Mouse (Mus musculus) brain, embryonic 14.5 days (tissue): ENCODE results near the gene Zfp277.

Experiments
- CTCF ChIP-seq: fragments of 200-500 bp; IDR thresholded peaks from 2 replicates; pipeline ENCODE4 v1.5.1; 2012; ENCODE audit warnings: inconsistent platforms, mild to moderate bottlenecking, moderate library complexity, borderline replicate concordance; ENCODE audit not compliant: insufficient read depth, insufficient read length; ENCODE audit errors: extremely low read depth
- POLR2A ChIP-seq: fragments of 200-500 bp; IDR thresholded peaks from 2 replicates; pipeline ENCODE4 v1.6.1; 2012; ENCODE audit warnings: mild to moderate bottlenecking, inconsistent platforms, borderline replicate concordance; ENCODE audit not compliant: poor library complexity, insufficient read depth, insufficient read length, severe bottlenecking; ENCODE audit errors: extremely low read depth

DNA sequence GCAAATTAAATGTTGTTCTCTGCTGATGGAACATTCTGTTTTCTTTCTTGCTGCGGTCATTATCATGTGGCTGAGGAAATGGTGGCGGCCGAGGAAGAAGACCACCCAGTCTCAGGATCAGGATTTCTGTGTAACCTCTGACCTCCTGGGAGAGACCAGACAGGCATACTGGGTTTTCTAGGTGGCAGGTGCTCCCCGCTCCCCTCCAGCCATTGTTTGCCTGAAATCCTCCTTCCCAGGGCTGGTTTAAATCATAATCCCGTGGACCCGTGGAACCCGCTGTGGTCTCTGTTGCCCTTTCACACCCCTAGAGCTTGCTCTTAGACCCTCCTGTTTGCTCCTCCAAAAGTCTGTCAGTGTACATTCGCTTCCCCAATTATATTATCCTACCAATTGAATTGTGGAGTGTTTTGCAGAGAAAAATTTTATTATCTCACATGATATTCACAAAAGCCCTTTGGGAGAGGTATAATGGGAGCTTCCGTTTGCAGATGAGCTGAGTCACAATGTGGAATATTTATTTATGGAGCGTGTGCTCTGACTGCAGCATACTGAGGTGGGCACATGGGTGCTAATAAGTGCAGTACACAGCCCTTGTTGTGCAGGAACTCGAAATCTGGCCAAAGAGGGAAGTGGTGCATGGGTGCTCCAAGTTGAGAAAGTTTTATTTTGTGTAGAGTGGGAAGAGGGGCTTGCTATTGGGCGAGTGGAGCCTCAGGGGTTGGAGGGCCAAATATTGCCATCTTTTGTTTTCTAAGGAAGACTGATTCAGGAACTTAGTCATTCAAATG lies 40.5 kb upstream of the Zfp277 start:
- TF ChIP-seq CTCF (no peak), POLR2A (no peak)
